Mouse (Mus musculus): ENCODE results near the gene Gm9903. TPM values are rescaled to one million over a fixed set of nuclear protein-coding genes. Genes with fewer than 3 reads are reported as not detected.
A peak's percentile ranks its signal among the peaks of the same experiment; 100 is the strongest.

Gm9903 gene
- total and polyA plus RNA-seq, 3 experiments, result 1.0 to 2.5 (median 1.1) TPM

DNA sequence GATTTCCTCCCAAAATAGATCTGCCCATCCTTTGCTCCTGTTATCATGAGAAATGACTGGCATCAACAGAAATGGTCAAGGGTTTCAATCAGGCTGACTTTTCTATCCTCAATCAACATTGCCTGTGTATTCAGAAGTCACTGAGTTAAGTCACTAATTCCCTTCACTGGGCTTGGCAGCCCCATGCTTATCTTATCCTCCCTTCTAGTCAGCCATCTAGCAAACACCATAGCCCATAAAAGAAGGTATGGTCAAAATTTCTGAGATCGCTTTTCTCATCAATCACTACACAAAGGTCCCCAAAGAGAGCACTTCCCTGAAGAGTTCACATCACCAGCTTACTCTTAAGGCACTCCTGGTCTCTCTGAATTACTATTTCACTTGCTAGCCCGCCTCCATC is 21.3 kb downstream of the Gm9903 start:
- peak overlapping the region; percentile 100 for H3K27ac ChIP-seq
- 11% methylated on average over 2 of the region's 2 CpGs for WGBS
- H3K79me2 ChIP-seq (replicated peaks; ENCODE audit: control insufficient read depth, insufficient read depth, low read length), result 0 out of 2 replicates have a peak, but pooled peaks cover 3% of the 10 kb centered on the region
- no peak for DNase-seq
- no peaks in the 10 kb centered on the region for H3K27me3 ChIP-seq (ENCODE audit: control insufficient read depth, insufficient read depth, low read length)
- H3K36me3 ChIP-seq (ENCODE audit: control insufficient read depth, insufficient read depth, low read length), result peaks cover 11% of the 10 kb centered on the region; the same call in 1 of the 2 replicates
- H3K4me3 ChIP-seq, result peak overlapping the region; percentile 73
- TF ChIP-seq CTCF (IDR thresholded peaks at IDR 0.05), result no peak
- TF ChIP-seq EP300 (IDR thresholded peaks at IDR 0.05; ENCODE audit: insufficient read depth, low read depth, low read length), result no peak
- no peak for TF ChIP-seq POLR2A (IDR thresholded peaks at IDR 0.05; ENCODE audit: insufficient read depth, low read depth, low read length)
- intact Hi-C loops (cut with DNase I), result loop anchor here (2.0 to 10.0 kb wide), 3 partner anchors 20 to 714 kb away; partner anchors contain the start of genes Fam193a and Mxd4
- H3K9ac ChIP-seq (ENCODE audit: low read depth, low read length), result no peak overlapping the region
- peaks cover 2% of the 10 kb centered on the region for H3K4me1 ChIP-seq (ENCODE audit: control insufficient read depth, insufficient read depth, low read length)

DNA sequence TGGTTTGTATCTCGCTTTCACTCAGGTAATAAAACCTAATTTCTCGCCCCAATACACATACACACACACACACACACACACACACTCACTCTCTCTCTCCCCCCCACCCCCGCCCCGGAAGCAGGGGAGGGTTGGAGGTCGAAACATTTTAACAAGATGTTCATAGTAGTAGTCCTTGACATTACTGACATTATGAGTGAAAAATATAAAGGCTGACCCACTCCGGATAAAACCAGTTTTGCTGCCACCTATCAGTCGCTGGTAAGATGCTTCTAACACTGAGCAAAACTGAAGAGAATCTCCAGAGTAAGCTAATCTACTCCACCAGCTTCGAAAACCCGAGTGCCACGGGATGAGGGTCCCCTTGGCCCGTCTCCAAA is 21.8 kb downstream of the Gm9903 start:
- TF ChIP-seq CTCF (IDR thresholded peaks at IDR 0.05) (no peak), POLR2A (IDR thresholded peaks at IDR 0.05; ENCODE audit: insufficient read depth, low read depth, low read length) (no peak), EP300 (IDR thresholded peaks at IDR 0.05; ENCODE audit: insufficient read depth, low read depth, low read length) (no peak)
- intact Hi-C loops (cut with DNase I), result loop anchor here (2.0 to 10.0 kb wide), 3 partner anchors 21 to 713 kb away; partner anchors contain the start of genes Fam193a and Mxd4
- under 1% methylated on average over 11 of the region's 11 CpGs for WGBS

DNA sequence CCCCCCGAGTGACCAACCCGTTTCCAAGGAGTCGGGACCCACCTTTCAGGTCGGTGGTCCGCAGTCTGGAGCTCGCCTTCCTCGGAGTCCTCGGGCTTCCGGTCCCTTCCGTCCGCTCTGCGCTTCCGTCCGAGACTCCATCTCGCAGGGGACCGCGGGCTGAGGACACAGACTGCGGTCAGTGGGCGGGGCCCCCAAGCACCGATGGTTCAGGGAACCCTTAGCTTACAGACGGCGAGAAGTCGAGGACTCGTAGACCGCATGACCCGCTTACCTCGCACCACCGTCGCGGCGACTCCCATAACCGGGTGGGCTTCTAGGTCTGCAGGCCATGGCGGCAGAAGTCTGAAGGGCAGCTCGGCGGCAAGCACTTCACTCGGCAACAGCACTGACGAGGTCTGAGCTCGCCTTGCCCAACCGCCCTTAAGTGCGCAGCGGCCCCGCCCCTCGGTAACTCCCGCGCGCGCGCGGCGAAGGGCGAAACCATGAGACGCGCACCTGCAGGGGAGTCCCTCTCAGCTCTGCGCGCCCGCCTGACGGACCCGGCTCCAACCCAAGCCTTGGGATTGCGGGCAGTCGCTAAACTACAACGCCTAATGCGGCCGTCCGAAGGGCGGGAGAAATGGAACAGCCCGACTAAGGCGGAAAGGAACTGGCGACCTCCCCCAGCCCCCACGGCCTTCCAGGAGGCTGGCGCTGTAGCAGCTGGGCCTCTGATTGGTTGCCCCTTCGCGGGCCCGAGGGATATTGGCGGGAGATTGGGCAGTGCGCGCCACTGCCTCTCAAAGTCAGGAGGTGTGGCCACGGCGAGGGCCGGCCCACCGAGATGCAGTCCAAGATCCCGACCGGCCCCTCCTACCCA is 22.4 kb downstream of the Gm9903 start, which contains the start of gene Slbp:
TSS of gene Slbp (minus strand) at position 654 of the 862 bp plus-strand sequence.
- Histone ChIP-seq H3K4me3 (peak within 1 kb of the TSS; percentile 73), H3K79me2 (replicated peaks; ENCODE audit: control insufficient read depth, insufficient read depth, low read length) (no peaks in the 10 kb centered on the region), H3K27ac (peak within 1 kb of the TSS; percentile 100), H3K36me3 (ENCODE audit: control insufficient read depth, insufficient read depth, low read length) (peaks cover 11% of the 10 kb centered on the region; the same call in 1 of the 2 replicates), H3K9ac (ENCODE audit: low read depth, low read length) (peak within 1 kb of the TSS; percentile 65), H3K4me1 (ENCODE audit: control insufficient read depth, insufficient read depth, low read length) (peaks cover 8% of the 10 kb centered on the region), H3K27me3 (ENCODE audit: control insufficient read depth, insufficient read depth, low read length) (no peaks in the 10 kb centered on the region)
- TF ChIP-seq POLR2A (IDR thresholded peaks at IDR 0.05; ENCODE audit: insufficient read depth, low read depth, low read length), result peak; percentile 99
- 0 out of 2 replicates have a peak, but pooled peaks have one; percentile 6 for TF ChIP-seq CTCF (IDR thresholded peaks at IDR 0.05)
- TF ChIP-seq EP300 (IDR thresholded peaks at IDR 0.05; ENCODE audit: insufficient read depth, low read depth, low read length), result peak; percentile 27; the same call in 1 of the 2 replicates
- WGBS, result under 1% methylated on average over 82 of the region's 82 CpGs
- peak; percentile 95 to 98 for DNase-seq
- intact Hi-C loops (cut with DNase I), result loop anchor here (2.0 to 10.0 kb wide), 3 partner anchors 21 to 713 kb away; partner anchors contain the start of genes Fam193a and Mxd4

More for the DNA sequence above, 21.8 kb downstream of the Gm9903 start:
- Histone ChIP-seq H3K4me1 (ENCODE audit: control insufficient read depth, insufficient read depth, low read length) (peaks cover 3% of the 10 kb centered on the region), H3K27me3 (ENCODE audit: control insufficient read depth, insufficient read depth, low read length) (no peaks in the 10 kb centered on the region), H3K4me3 (peak overlapping the region; percentile 73), H3K79me2 (replicated peaks; ENCODE audit: control insufficient read depth, insufficient read depth, low read length) (no peaks in the 10 kb centered on the region), H3K9ac (ENCODE audit: low read depth, low read length) (peak overlapping the region; percentile 65), H3K27ac (peak overlapping the region; percentile 100), H3K36me3 (ENCODE audit: control insufficient read depth, insufficient read depth, low read length) (peaks cover 11% of the 10 kb centered on the region; the same call in 1 of the 2 replicates)
- DNase-seq, result no peak

DNA sequence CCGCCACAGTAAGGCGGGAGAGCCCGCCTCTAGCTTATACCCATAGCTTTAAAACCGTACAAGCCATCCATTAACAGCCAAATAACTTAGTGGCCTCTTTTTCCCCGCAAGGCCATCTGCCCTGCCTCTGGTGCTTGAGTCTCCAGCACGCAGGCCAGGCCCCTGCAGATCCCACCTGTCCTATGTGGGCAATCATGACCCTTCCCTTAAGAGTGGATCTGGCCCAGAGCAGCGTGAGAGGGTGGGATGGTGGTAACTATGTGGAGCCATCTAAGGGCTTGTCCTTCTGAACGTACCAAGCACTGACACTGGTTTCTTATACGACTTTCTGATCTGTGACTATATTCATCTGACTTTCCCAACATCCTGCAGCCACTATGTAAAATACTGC is 23.1 kb downstream of the Gm9903 start:
- Histone ChIP-seq H3K27ac (peak overlapping the region; percentile 5; the same call in 1 of the 2 replicates), H3K79me2 (replicated peaks; ENCODE audit: control insufficient read depth, insufficient read depth, low read length) (no peaks in the 10 kb centered on the region), H3K36me3 (ENCODE audit: control insufficient read depth, insufficient read depth, low read length) (peaks cover 10% of the 10 kb centered on the region; the same call in 1 of the 2 replicates), H3K4me1 (ENCODE audit: control insufficient read depth, insufficient read depth, low read length) (peaks cover 8% of the 10 kb centered on the region), H3K27me3 (ENCODE audit: control insufficient read depth, insufficient read depth, low read length) (no peaks in the 10 kb centered on the region), H3K4me3 (peak overlapping the region; percentile 27; the same call in 1 of the 2 replicates), H3K9ac (ENCODE audit: low read depth, low read length) (peak overlapping the region; percentile 20)
- intact Hi-C loops (cut with DNase I), result loop anchor here (10.0 kb wide), 2 partner anchors 532 to 712 kb away; partner anchors contain the start of genes Fam193a and Mxd4
- DNase-seq, result no peak
- 5% methylated on average over 9 of the region's 9 CpGs for WGBS
- no peak for TF ChIP-seq CTCF (IDR thresholded peaks at IDR 0.05)
- no peak for TF ChIP-seq POLR2A (IDR thresholded peaks at IDR 0.05; ENCODE audit: insufficient read depth, low read depth, low read length)
- TF ChIP-seq EP300 (IDR thresholded peaks at IDR 0.05; ENCODE audit: insufficient read depth, low read depth, low read length), result no peak

DNA sequence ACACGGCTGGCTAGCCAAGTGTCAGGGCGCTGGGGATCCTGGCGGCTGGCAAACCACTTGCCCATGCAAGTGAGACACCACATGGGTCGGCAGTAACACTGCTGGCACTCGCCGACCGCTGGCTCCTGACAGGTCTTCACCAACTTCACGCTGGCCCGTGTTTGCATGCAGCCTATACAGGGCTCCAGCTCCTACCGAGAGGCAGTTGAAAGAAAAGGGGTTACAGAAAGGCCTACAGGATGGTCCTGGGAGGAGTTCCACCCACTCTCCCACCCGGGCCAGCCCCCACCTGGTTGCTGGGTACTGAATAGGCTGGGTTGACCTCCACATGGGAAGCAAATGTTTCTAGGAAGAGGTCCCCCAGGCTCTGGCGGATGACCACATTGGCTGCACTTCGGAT is 24.7 kb downstream of the Gm9903 start:
- no peak overlapping the region for H3K27ac ChIP-seq
- no peak overlapping the region for H3K4me3 ChIP-seq
- TF ChIP-seq EP300 (IDR thresholded peaks at IDR 0.05; ENCODE audit: insufficient read depth, low read depth, low read length) (no peak), POLR2A (IDR thresholded peaks at IDR 0.05; ENCODE audit: insufficient read depth, low read depth, low read length) (no peak), CTCF (IDR thresholded peaks at IDR 0.05) (no peak)
- H3K9ac ChIP-seq (ENCODE audit: low read depth, low read length), result no peak overlapping the region
- intact Hi-C loops (cut with DNase I), result loop anchor here (10.0 kb wide), 2 partner anchors 530 to 710 kb away; partner anchors contain the start of genes Fam193a and Mxd4
- H3K79me2 ChIP-seq (replicated peaks; ENCODE audit: control insufficient read depth, insufficient read depth, low read length), result no peaks in the 10 kb centered on the region
- H3K36me3 ChIP-seq (ENCODE audit: control insufficient read depth, insufficient read depth, low read length), result peaks cover 10% of the 10 kb centered on the region; the same call in 1 of the 2 replicates
- H3K27me3 ChIP-seq (ENCODE audit: control insufficient read depth, insufficient read depth, low read length), result no peaks in the 10 kb centered on the region
- 94% methylated on average over 13 of the region's 13 CpGs for WGBS
- H3K4me1 ChIP-seq (ENCODE audit: control insufficient read depth, insufficient read depth, low read length), result peaks cover 8% of the 10 kb centered on the region
- no peak for DNase-seq

All from heart, adult 2 months (tissue).